Mouse (Mus musculus): ENCODE data around the gene Trafd1. TPM values are rescaled to one million over a fixed set of nuclear protein-coding genes. Genes with fewer than 3 reads are reported as not detected.

Gene Trafd1
- polyA plus RNA-seq, 1 experiment = 334 TPM

- no peak for TF ChIP-seq CTCF (IDR thresholded peaks at IDR 0.05; ENCODE audit: control insufficient read depth, insufficient read depth, insufficient replicate concordance, low read depth, low read length)
- no peak for TF ChIP-seq POLR2A (IDR thresholded peaks at IDR 0.05; ENCODE audit: control insufficient read depth, low read depth, low read length)
- peaks cover 13% of the 10 kb centered on the region for H3K36me3 ChIP-seq (ENCODE audit: control insufficient read depth, insufficient read depth, low read length)
- H3K4me3 ChIP-seq (ENCODE audit: control insufficient read depth, low read depth, low read length) = no peak overlapping the region
- no peaks in the 10 kb centered on the region for H3K27me3 ChIP-seq (ENCODE audit: control insufficient read depth, insufficient read depth, low read length)
- no peak overlapping the region for H3K27ac ChIP-seq (ENCODE audit: control insufficient read depth, insufficient read depth, low read depth, low read length)
- no peaks in the 10 kb centered on the region for H3K4me1 ChIP-seq (ENCODE audit: control insufficient read depth, insufficient read depth, low read length)
Observed at GRCm38 (mm10) chr5:121340965-121341473, 44.4 kb downstream of the Trafd1 start.

GRCm38 (mm10) chr5:121339507-121340230 lies 45.8 kb downstream of the Trafd1 start:
- H3K36me3 ChIP-seq (ENCODE audit: control insufficient read depth, insufficient read depth, low read length) = peaks cover 12% of the 10 kb centered on the region
- TF ChIP-seq CTCF (IDR thresholded peaks at IDR 0.05; ENCODE audit: control insufficient read depth, insufficient read depth, insufficient replicate concordance, low read depth, low read length) (no peak), POLR2A (IDR thresholded peaks at IDR 0.05; ENCODE audit: control insufficient read depth, low read depth, low read length) (no peak)
- no peaks in the 10 kb centered on the region for H3K4me1 ChIP-seq (ENCODE audit: control insufficient read depth, insufficient read depth, low read length)
- no peak overlapping the region for H3K27ac ChIP-seq (ENCODE audit: control insufficient read depth, insufficient read depth, low read depth, low read length)
- H3K27me3 ChIP-seq (ENCODE audit: control insufficient read depth, insufficient read depth, low read length) = no peaks in the 10 kb centered on the region
- no peak overlapping the region for H3K4me3 ChIP-seq (ENCODE audit: control insufficient read depth, low read depth, low read length)

GRCm38 (mm10) chr5:121336776-121337175 lies 48.7 kb downstream of the Trafd1 start:
- Histone ChIP-seq H3K27ac (ENCODE audit: control insufficient read depth, insufficient read depth, low read depth, low read length) (no peak overlapping the region), H3K4me3 (ENCODE audit: control insufficient read depth, low read depth, low read length) (no peak overlapping the region), H3K4me1 (ENCODE audit: control insufficient read depth, insufficient read depth, low read length) (no peaks in the 10 kb centered on the region), H3K27me3 (ENCODE audit: control insufficient read depth, insufficient read depth, low read length) (no peaks in the 10 kb centered on the region), H3K36me3 (ENCODE audit: control insufficient read depth, insufficient read depth, low read length) (peaks cover 11% of the 10 kb centered on the region)
- TF ChIP-seq POLR2A (IDR thresholded peaks at IDR 0.05; ENCODE audit: control insufficient read depth, low read depth, low read length) (no peak), CTCF (IDR thresholded peaks at IDR 0.05; ENCODE audit: control insufficient read depth, insufficient read depth, insufficient replicate concordance, low read depth, low read length) (no peak)

- peaks cover 10% of the 10 kb centered on the region for H3K36me3 ChIP-seq (ENCODE audit: control insufficient read depth, insufficient read depth, low read length)
- H3K4me1 ChIP-seq (ENCODE audit: control insufficient read depth, insufficient read depth, low read length) = no peaks in the 10 kb centered on the region
- no peaks in the 10 kb centered on the region for H3K27me3 ChIP-seq (ENCODE audit: control insufficient read depth, insufficient read depth, low read length)
- TF ChIP-seq POLR2A (IDR thresholded peaks at IDR 0.05; ENCODE audit: control insufficient read depth, low read depth, low read length) (no peak), CTCF (IDR thresholded peaks at IDR 0.05; ENCODE audit: control insufficient read depth, insufficient read depth, insufficient replicate concordance, low read depth, low read length) (no peak)
- H3K4me3 ChIP-seq (ENCODE audit: control insufficient read depth, low read depth, low read length) = no peak overlapping the region
- H3K27ac ChIP-seq (ENCODE audit: control insufficient read depth, insufficient read depth, low read depth, low read length) = no peak overlapping the region
Observed at GRCm38 (mm10) chr5:121336009-121336408, 49.4 kb downstream of the Trafd1 start.

GRCm38 (mm10) chr5:121335426-121335825 lies 50.0 kb downstream of the Trafd1 start:
- peaks cover 10% of the 10 kb centered on the region for H3K36me3 ChIP-seq (ENCODE audit: control insufficient read depth, insufficient read depth, low read length)
- H3K27me3 ChIP-seq (ENCODE audit: control insufficient read depth, insufficient read depth, low read length) = no peaks in the 10 kb centered on the region
- no peak overlapping the region for H3K27ac ChIP-seq (ENCODE audit: control insufficient read depth, insufficient read depth, low read depth, low read length)
- no peaks in the 10 kb centered on the region for H3K4me1 ChIP-seq (ENCODE audit: control insufficient read depth, insufficient read depth, low read length)
- H3K4me3 ChIP-seq (ENCODE audit: control insufficient read depth, low read depth, low read length) = no peak overlapping the region
- no peak for TF ChIP-seq POLR2A (IDR thresholded peaks at IDR 0.05; ENCODE audit: control insufficient read depth, low read depth, low read length)
- TF ChIP-seq CTCF (IDR thresholded peaks at IDR 0.05; ENCODE audit: control insufficient read depth, insufficient read depth, insufficient replicate concordance, low read depth, low read length) = no peak

- no peak overlapping the region for H3K4me3 ChIP-seq (ENCODE audit: control insufficient read depth, low read depth, low read length)
- H3K36me3 ChIP-seq (ENCODE audit: control insufficient read depth, insufficient read depth, low read length) = peaks cover 8% of the 10 kb centered on the region
- no peak overlapping the region for H3K27ac ChIP-seq (ENCODE audit: control insufficient read depth, insufficient read depth, low read depth, low read length)
- TF ChIP-seq POLR2A (IDR thresholded peaks at IDR 0.05; ENCODE audit: control insufficient read depth, low read depth, low read length) (no peak), CTCF (IDR thresholded peaks at IDR 0.05; ENCODE audit: control insufficient read depth, insufficient read depth, insufficient replicate concordance, low read depth, low read length) (no peak)
- H3K27me3 ChIP-seq (ENCODE audit: control insufficient read depth, insufficient read depth, low read length) = no peaks in the 10 kb centered on the region
- no peaks in the 10 kb centered on the region for H3K4me1 ChIP-seq (ENCODE audit: control insufficient read depth, insufficient read depth, low read length)
Observed at GRCm38 (mm10) chr5:121334454-121334853, 51.0 kb downstream of the Trafd1 start.

- peaks cover 8% of the 10 kb centered on the region for H3K36me3 ChIP-seq (ENCODE audit: control insufficient read depth, insufficient read depth, low read length)
- H3K4me3 ChIP-seq (ENCODE audit: control insufficient read depth, low read depth, low read length) = no peak overlapping the region
- TF ChIP-seq POLR2A (IDR thresholded peaks at IDR 0.05; ENCODE audit: control insufficient read depth, low read depth, low read length) (no peak), CTCF (IDR thresholded peaks at IDR 0.05; ENCODE audit: control insufficient read depth, insufficient read depth, insufficient replicate concordance, low read depth, low read length) (no peak)
- H3K27me3 ChIP-seq (ENCODE audit: control insufficient read depth, insufficient read depth, low read length) = no peaks in the 10 kb centered on the region
- H3K4me1 ChIP-seq (ENCODE audit: control insufficient read depth, insufficient read depth, low read length) = no peaks in the 10 kb centered on the region
- no peak overlapping the region for H3K27ac ChIP-seq (ENCODE audit: control insufficient read depth, insufficient read depth, low read depth, low read length)
Observed at GRCm38 (mm10) chr5:121333976-121334375, 51.5 kb downstream of the Trafd1 start.
